Mouse (Mus musculus) spleen, adult 2 months (tissue): Measurements from ENCODE around the gene Yif1b.

ENCODE experiments used
- CTCF ChIP-seq: fragments of 200-500 bp; IDR thresholded peaks from 2 replicates; pipeline ENCODE4 v1.5.1; 2011; ENCODE audit warnings: mild to moderate bottlenecking, inconsistent platforms; ENCODE audit not compliant: insufficient read depth, insufficient read length, insufficient replicate concordance; ENCODE audit errors: extremely low read depth
- POLR2A ChIP-seq: fragments of 200-500 bp; IDR thresholded peaks from 2 replicates; pipeline ENCODE4 v1.6.1; 2011; ENCODE audit warnings: low read depth, low read length, inconsistent platforms

GRCm38 (mm10) chr7:29253842-29254241 lies 15.7 kb downstream of the Yif1b start:
- TF ChIP-seq POLR2A (no peak), CTCF (no peak)
